Mouse (Mus musculus) activated CD4-positive, CD25-positive, alpha-beta regulatory T cell, adult 4 months (primary cell): ENCODE measurements at regions not wholly inside any gene's neighbourhood (a gene's known extent, or its start where the extent isn't known, plus 50 kb on each side); places are given as distances from the start of the nearest gene placed in this dataset.
"Not testable (repeated sequence)": the region's sequence is repeated elsewhere in the genome, so short reads cannot be mapped to it uniquely, and the experiment has no call there.

ENCODE experiments used
- ATAC-seq: one replicate; pipeline ENCODE4 v1.8.0; 2017

DNA sequence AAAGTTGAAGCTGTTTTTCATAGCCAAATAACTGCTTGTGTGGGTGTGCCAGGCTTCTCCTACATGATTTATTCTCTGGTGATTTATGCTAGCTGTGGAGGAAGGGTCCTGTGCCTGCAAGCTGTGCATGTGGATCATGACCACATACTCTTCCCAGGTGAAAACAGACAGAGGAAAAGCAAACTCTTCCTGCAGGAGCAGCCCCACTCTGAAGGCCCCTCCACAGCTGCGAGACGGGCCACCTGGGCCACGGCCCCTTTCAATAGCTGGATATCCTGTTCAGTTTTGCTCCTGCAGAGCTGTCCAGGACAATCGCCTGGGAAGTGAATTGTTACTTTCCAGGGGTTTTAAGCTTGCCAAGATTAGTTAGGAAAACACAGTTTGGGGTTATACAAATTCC lies 722.3 kb upstream of the Marcks start:
- ATAC-seq: no peak

DNA sequence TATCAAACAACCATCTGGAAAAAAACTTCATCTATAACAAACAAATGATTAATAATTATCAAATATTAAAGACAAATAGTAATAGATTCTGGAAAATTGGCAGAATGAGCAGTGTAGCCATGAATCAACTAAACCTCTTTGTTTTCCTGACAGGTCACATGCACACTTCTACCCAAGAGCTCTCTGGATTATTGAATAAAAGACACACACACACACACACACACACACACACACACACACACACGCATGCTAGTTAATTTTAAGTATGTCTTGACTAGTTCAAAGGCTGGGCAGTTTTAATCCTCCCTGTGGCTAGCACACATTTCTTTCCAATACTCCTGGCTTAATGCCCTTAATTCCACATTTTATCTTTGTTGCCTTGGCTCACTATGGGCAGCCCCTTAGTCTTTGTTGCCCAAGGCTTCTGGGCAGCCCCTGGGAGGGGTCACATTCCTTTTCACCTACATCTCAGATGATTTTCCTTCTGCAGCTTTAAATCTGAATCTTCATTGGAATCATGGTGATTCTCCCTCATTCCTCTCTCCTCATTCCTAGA lies 710.6 kb upstream of the Marcks start:
- ATAC-seq: no peak

DNA sequence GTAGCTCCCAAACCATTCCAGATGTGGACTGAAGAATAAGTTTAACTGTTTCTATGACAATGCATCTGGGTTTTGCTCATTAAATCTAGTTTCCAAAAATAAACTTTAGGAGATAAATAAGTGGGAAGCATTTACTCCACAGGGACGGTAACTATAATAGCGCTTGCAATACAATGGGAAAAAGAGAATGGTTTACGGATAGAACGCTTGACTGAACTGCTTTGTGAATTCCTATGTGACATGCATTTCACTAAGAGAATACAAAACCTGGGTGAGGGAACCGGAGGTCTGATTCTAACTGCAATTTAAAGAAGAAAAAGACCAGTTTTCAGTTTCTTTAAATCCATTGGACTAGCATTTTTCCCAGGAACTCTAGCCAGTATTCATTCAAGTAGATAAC lies 704.1 kb upstream of the Marcks start:
- no peak for ATAC-seq

DNA sequence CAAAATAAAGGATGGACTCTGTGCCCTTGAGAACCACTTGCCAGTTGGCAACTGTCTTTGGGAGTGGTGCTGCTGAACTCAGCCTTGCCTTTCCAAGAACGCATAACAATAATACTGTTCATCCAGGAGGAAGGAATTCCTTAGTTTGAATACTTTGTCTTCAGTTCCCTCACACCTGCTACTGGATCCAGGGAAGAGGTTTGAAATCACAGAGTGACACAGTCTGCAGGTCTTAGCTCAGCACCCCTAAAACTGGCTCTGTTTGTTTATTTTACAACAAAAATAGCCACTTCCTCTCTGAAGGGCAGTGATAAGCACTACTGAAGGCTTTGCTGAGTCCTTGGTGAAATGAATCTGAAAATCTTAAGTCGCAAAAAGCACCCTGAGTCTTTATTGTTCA lies 703.1 kb upstream of the Marcks start:
- ATAC-seq: no peak

DNA sequence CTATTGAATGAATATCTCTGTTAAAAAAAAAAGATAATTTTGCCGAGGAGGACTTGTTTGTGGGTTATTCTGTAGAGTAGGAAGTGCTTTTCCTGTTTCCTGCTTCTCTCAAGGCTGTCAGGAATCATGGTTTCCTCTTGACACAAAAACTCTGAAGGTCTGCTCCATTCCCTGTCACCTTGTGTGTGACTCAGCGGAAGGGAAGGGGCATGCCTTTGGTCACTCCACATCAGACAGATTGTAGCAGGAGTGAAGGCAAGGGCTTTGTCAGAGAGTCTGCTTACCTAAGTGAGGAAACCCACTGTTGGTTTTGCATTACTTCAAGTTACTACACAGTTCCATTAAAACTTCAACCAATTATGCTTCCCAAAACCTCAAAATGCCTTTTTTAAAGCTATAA lies 699.0 kb upstream of the Marcks start:
- no peak for ATAC-seq

DNA sequence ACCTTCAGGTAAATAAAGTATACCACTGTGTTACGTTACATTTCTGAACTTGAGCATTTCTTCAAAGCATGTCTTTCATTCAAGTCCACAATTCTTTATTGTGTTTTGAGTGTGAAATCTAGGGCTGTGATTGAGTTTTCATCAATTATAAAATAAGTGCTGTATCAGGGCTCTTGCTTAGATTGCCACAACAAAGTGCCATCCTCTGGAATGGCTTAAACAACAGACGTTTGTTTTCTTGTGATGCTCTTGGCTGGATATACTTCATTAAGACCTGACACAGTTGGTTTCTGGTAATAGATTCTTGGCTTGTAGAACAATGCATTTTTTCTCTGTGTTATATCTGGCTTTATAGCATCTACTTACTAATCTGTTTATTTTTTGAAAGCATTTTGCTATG lies 674.3 kb upstream of the Marcks start:
- no peak for ATAC-seq

DNA sequence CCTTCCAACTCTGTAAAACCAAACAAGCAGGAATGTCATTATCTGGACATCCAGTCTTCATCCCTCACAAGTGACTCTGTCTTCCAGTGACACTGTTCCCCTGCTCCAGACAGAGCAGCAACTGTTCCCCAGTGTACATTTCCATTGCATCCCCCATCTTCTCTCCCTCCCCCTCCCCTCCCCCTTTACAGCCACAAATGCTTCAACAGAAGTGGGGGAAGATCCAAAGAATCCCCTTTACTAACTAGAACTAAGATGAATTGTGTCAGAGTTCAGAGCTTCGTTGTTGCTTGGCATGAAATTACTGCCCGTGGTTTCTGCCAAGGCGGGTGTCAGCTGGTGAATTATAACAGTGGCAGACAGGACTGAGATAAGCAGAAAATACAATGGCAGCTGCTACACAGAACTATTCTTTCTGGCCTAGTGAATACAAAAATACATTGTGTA lies 673.7 kb upstream of the Marcks start:
- ATAC-seq: no peak

DNA sequence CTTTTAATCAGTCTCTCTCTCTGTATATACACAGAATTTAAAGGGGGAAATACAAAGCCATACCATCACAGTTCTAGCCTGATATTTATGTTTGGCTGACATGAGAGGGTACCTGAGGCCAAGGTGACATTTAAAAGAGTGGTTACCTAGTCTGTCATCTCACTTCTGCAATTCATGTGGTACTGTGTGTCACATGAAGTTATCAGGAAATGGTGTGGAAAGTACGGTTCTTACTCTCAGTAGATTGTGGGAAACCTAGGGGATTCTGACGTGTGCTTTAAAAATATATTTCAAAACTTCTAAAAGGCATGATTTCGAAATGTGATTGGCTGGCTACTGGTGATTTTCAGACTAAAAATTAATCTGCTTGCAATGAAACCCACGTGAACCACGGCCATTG lies 673.1 kb upstream of the Marcks start:
- ATAC-seq: no peak

DNA sequence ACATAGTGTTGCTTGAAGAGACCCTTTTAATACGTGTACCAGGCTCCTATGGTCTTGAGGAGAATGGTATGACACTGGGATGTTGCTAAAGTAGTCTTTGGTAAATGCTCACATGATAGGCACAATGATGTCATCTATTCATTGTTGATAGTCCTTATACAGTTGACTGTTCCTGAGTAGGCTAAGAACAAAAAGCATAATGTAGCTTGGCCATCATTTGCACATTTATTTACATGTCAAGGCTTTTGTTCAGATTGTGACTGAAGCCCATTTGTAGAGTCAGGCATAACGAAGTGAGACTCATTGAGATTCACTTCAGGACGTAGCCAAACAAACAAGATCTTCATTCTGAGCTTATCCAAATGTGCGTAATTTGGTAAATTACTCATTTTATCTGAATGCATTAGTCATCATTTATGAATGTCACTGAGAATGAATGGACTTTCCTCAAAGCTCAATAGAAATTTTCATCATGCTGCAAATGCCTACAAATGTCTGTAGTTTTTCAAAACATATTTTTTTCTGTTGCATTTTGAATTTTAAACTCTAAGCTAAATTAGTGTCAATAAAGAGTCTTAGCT lies 664.6 kb upstream of the Marcks start:
- no peak for ATAC-seq

DNA sequence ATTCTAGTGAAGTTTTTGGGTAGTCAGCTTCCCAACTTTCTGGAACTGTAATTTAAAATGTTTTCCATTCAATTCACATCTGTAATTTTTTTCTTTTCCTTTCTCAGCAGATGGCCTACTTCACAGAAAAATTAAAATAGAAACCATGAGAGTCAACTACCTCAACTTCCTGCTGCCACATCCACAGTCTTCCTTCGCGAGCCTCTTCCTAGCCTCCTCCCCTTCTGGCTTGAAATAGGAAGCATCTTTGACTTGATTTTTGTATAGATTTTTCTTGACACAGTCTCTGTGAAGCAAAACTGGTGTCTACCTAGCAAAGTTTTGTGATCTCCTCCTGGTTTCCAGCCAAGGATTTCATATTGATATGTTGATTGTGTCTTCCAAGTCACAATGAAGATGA lies 660.7 kb upstream of the Marcks start:
- no peak for ATAC-seq

DNA sequence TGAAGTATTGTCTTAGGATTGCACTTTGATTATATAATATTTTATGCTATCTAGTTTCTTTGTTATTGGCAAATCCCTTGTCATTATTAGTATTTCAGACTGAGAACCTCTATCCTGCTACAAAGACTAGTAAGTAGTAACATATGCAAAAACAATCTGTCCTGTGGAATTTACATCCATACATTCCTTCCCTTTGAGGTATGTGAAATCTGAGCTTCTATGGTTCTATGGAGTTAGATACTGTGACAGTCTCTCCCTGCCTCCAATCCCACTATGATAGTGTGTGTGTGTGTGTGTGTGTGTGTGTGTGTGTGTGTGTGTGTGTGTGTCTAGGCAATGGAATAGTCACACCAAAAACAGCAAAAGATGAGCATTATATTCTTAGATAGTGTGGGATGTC lies 659.6 kb upstream of the Marcks start:
- no peak for ATAC-seq

DNA sequence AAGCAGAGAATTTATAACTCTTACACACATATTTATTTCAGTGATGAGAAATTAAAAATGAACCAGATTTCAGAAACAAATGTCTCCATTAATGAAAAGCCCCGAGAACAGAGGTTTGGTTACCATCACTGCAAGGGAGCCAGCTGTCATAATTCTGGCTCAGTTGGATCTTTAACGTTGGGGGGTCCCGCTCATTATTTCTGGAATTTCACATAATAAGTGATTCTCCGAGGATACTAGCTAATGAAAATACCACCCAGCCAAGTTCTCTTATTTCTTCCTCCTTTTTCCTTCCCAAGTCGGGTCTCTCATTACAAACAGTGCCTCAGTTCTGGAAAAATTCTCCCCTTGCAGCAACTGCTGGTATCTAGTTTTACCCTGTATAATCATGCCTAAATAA lies 659.0 kb upstream of the Marcks start:
- ATAC-seq: no peak

DNA sequence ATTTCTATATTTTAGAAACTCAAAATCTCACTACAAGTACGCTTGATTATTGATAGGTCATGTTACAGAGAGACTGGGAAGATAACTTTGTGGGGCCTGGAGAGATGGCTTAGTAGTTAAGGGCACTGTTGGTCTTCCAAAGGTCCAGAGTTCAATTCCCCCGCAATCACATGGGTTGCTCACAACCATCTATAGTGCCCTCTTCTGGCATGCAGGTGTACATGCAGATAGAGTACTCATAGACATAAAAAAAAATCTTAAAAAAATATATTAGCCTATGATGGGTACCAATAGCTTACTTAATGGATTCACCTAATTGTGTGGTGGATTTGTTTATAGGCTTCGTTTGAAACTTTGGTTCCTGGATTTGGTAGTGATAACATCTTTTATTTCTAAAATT lies 654.2 kb upstream of the Marcks start:
- ATAC-seq: no peak

DNA sequence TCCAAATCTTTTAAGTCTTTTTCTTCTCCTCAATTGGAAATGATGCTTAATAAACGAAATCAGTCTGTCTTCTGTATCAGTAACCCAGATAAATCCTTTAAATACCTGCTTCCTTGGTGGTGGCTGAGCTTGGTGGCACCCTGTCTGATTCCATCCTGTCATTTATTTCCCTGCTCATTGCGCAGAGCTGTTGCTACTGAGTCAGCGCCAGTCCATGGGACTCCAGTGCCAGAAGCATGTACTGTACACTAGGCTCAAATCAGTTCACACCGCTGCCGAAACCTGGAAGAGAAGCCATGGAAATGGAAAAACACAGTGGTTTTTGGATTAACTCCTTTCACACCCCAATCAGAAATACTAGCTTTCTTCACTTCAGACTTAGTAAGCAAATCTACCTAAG lies 649.3 kb upstream of the Marcks start:
- ATAC-seq: no peak

DNA sequence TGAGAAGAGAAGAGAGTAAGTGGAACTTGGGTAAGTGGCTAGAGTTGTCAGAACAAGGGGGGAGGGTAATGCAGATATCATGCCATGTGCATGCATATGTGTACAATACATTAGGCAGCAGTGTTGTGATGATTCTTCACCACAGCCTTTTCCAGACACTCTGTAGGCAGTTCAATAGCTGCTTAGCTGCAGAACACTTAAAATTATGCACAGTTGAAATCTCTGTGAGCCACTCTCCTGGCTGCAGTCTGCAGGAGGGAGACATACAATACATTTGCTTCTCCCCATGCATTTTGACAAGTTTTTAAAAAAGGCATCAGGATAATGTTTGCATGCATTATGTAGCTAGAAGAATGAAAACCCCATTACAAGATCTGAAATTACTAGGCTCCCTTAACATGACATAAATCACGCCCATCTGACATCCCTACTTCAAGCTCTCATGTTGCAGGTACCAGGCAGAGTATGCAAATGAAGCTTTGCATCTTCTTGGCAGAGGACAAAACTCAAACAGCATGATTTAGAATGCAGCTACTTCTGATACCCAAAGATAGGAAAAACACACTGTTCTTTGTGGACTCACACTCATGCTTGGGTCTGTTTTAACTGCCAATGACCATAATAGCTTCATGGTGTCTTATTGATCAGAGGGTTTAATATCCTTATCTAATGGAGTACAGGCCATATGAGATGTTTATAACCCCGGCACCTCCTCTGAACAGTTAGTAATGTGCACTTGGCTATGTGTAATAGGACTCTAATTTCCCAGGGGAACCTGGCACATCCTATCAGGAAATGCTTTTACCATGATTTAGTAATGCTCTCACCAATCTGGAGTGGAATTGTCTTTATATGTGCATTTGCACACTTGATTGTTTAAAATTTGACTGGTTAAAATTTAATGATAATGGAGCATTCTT lies 640.9 kb upstream of the Marcks start:
- no peak for ATAC-seq

DNA sequence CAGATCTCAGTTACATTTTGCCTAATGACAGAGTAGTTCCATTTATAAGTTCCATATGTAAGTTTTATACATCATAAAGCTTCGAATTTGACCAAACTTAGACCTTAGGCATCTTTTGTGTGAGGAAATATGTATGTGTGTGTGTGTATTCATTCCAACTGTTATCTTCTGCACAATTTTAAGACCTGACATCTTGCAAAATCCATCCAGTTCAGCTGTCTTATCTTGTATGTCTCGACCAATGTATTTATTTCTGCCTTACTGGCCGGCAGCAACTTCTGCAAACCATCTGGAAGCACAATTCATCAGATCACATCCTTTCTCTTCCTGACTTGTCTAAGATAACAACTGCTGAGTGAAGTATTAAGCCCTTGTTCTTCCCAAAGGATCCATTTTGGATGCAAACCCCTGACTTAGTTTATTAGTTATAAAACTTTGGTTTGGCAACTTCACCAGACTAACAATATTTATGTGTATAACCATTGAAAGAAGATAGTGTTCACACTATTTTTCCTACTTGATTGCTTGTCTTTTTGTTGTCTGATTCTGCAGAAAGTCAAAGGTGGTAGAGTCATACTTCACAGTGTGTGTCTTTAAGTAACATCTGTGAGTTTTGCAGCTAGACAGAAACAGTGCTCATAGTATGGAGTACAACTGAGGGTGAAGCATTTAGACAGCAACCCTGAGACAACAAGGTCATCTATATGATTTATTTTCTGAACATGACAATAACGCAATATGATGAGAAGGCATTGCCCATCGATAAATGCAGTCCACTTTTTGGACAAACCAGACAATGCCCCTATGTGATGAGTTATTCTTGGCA lies 622.0 kb upstream of the Marcks start:
- ATAC-seq: no peak

DNA sequence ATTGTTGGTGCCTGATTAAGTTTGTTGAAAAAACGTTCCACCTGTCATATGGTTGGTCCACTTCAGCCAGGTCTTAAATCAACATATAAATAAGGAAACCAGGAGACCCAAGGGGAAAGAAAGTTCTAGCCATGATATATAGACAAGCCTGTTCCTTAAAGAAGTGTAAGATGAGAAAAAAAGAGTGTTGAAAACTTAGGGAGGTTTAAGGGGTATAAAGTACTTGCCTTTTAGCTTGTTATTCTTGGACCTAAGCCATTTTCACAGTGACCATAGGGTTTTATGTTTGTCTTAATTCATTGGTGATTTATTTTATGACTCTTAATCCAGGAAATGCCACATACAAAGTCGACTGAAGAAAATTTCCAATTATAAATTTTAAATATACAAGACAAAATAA lies 602.9 kb upstream of the Marcks start:
- no peak for ATAC-seq

DNA sequence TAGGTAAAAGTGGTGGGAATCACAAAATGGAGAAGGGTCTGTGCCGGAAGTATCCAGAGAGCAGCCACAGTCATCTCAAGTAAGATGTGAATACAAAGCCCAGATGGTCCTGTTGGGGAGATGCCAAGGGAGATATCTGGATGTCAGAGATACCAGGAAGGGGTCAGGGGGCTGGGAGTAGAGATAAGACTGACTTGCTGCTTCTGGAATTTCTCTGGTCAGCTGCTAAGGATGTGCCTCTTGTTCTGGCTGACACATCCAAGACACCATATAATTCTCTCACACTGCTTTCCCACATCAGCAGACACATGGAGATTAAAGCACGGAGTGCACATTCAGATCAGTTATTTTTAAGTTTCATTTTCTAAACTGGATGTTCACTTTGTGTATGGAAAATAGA lies 600.3 kb upstream of the Marcks start:
- ATAC-seq: no peak

DNA sequence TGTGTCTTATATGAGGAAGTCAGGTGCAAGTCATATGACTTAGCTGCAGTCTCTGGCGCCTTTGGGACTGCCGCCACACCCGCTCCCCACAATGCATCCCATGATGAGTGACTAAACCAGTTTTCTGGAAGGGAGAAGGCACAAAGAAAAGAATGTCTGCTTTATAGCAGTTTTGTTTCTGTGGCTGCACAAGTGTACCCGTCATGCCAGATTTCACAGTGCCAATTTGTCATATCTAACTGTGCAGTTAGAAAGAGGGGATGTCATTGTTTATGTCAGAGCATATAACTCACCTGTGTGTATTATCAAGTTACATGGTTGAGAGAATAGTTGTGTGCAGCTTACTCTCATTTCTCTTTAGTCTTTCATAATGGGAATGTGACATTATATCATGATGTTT lies 586.9 kb upstream of the Marcks start:
- no peak for ATAC-seq

DNA sequence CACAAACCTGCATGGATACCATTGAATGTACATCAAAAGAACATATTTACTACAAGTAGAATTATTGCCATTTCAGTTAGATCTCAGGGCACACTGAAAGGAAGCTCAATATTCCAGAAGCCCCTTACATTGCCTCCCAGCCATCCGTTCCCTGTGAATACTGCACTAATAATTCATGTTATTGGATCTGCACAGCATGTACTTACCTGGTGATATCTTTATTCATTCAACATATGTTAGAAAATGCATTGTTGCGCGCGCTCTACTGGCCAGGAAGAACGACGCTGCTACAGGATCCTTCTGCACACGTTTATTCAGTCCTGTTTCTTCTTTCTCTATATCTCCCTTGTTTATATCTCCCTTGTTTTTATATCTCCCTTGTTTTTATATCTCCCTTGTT lies 586.3 kb upstream of the Marcks start:
- ATAC-seq: not testable (repeated sequence)

DNA sequence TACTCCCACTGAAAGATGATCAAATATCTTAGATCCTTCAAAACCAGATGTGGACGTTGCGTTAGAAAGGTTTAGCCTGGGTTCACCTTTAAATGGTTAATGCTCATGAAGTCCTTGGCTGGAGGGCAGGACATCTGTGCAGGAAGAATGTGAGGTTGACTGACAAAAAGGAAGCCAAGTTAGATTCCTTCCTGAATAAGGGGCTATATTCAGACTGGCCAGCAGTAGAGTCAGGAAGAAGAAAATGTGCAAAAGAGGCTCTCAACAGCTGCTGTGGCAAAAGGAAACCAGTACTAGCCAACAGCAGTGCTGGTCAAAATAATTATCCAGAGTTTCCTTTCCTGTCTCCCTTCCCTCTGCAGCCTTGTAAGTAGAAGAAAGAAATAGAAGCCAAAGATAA lies 582.0 kb upstream of the Marcks start:
- no peak for ATAC-seq

DNA sequence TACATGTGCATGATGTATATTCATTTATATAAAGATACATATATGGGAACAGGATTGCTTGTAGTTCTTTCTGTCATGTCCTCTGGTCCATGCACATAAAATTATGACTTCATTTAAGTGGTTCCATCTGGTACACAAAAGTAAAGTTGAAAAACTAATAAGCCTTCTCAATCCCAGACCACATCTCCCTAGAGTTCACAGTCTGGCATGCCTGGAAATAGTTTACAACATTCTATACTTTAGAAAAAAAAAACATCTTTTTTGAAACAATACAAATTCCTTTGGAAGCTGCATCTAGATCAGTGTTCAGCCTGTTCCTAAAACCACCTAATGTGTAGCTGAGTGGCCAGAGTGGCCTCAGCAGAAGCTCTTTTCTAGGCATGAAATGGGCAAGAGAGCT lies 578.2 kb upstream of the Marcks start:
- ATAC-seq: no peak

DNA sequence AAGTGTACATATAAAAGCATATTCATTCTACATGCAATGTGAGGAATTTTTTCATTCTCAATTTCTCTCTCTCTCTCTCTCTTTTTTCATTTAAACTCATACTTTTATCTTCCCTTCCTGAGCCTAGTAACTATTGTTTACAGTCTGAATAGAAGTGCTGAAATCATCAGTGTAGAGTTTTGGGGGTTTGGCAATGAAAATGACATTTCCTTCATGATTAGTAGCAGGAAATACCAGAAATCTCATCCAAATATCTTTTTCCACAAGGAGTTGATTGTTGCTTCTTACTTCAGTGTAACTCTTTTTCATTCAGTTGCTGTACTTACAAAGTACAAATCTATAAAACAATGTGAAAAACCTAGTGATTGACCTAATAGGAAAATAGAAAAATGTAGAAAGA lies 572.7 kb upstream of the Marcks start:
- ATAC-seq: no peak
